Mouse (Mus musculus) olfactory bulb, adult 2 months (tissue): ENCODE data around the gene Csnk1g1. TPM values are rescaled to one million over a fixed set of nuclear protein-coding genes. Genes with fewer than 3 reads are reported as not detected.

Experiments used
- H3K27ac ChIP-seq: fragments of 200-500 bp; 2 replicates; pipeline ENCODE4 v1.5.1; 2012; ENCODE audit warnings: low read depth, low read length; ENCODE audit not compliant: insufficient read depth
- H3K4me1 ChIP-seq: fragments of 200-500 bp; 2 replicates; pipeline ENCODE4 v1.6.1; 2012; ENCODE audit warnings: low read length; ENCODE audit not compliant: control insufficient read depth, insufficient read depth
- H3K4me3 ChIP-seq: fragments of 200-500 bp; 2 replicates; pipeline ENCODE4 v1.5.1; 2012; ENCODE audit warnings: mild to moderate bottlenecking, low read depth, low read length, moderate library complexity; ENCODE audit not compliant: insufficient read depth
- CTCF ChIP-seq: fragments of 200-500 bp; IDR thresholded peaks from 2 replicates; pipeline ENCODE4 v1.5.1; 2012; ENCODE audit warnings: low read depth, mild to moderate bottlenecking, low read length, moderate library complexity; ENCODE audit not compliant: insufficient read depth
- POLR2A ChIP-seq: fragments of 200-500 bp; IDR thresholded peaks from 2 replicates; pipeline ENCODE4 v1.6.1; 2012; ENCODE audit warnings: mild to moderate bottlenecking, low read depth, low read length, moderate library complexity; ENCODE audit not compliant: insufficient read depth
- WGBS: fragments of 180-500 bp; shearing (Covaris S2); methylation state at CpG from one replicate; pipeline ENCODE4 v1.1.7; 2018; 5-methylcytosine and 5-hydroxymethylcytosine counted together
- polyA plus RNA-seq: library from polyadenylated mRNA; stranded (reverse); fragments of >200 nt; gene quantifications from 2 replicates; pipeline ENCODE4 v1.2.4, GENCODE M21; 2012; ENCODE audit warnings: low replicate concordance; ENCODE audit not compliant: missing spikeins, insufficient read depth, insufficient read length

Csnk1g1 gene
- polyA plus RNA-seq, 1 experiment = not detected

DNA sequence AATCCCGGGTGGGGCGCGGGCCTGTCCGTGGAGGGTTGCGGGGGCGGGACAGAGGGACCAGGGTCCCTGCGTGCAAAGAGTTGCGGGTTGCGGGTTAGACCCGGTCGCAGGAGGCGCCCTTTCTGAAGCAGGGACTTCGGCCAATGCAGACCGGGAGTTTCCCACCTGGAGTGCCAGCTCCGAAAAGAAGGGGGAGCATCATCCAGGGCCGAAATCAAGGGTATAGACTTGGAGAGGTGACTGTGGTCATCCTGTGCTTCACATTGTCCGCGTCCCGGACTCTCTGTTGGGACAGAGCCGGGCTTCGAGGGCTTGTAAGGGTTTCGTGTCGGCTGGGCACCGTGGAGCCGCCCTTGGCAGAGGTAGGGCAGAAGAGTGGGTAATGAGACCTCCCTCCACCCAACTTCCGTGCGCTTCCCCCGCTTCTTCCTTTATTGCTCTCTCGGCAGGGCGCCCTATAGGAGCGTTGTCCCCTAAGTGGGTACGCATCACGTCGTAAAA, 627 bp downstream of the Csnk1g1 start:
- Histone ChIP-seq H3K27ac (no peak overlapping the region), H3K4me3 (peak overlapping the region; percentile 85), H3K4me1 (no peaks in the 10 kb centered on the region)
- TF ChIP-seq POLR2A = no peak
- WGBS = under 1% methylated on average over 34 of the region's 34 CpGs

- TF ChIP-seq CTCF (no peak), POLR2A (no peak)
- 2% methylated on average over 4 of the region's 4 CpGs for WGBS
- Histone ChIP-seq H3K4me3 (peak overlapping the region; percentile 85), H3K4me1 (no peaks in the 10 kb centered on the region), H3K27ac (no peak overlapping the region)
Observed at GRCm38 (mm10) chr9:65909837-65910236, 1.1 kb downstream of the Csnk1g1 start.

DNA sequence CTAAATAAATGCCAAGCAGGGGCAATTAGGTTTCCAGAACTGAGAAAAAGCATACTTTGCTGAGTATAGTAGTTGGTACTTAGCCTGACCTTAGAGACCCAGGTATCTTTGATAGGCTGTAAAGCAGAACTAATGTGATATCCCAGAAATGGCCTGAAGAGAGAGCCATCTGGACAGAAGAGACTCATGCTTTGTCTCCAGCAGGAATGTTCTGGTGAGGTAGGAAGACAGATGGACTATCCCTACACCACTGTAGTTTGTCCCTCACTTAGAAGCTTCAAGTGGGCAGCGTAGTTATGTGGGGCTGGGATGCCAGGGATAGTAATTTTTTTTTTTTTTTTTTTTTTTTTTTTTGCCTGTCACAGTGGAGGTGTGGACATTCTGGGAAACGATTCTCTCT, 5.3 kb downstream of the Csnk1g1 start:
- Histone ChIP-seq H3K4me1 (no peaks in the 10 kb centered on the region), H3K4me3 (no peak overlapping the region), H3K27ac (no peak overlapping the region)
- WGBS = 80% methylated on average over 2 of the region's 2 CpGs
- TF ChIP-seq CTCF = no peak
- no peak for TF ChIP-seq POLR2A

DNA sequence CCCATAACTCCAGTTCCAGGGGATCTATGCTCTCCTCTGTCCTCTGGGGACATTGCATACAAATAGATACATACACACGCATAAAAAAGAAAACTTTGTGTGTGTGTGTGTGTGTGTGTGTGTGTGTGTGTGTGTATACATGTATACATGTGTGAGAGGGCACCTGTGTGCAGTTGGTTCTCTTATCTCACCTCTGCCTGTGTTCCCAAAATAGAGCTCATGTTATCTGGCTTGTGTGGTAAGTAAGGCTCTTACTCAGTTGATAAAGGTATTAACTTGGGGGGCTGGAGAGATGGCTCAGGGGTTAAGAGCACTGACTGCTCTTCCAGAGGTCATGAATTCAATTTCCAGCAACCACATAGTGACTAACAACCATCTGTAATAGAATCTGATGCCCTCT, 8.3 kb downstream of the Csnk1g1 start:
- H3K4me3 ChIP-seq = no peak overlapping the region
- H3K4me1 ChIP-seq = no peaks in the 10 kb centered on the region
- no peak overlapping the region for H3K27ac ChIP-seq
- WGBS = 86% methylated on average over 1 of the region's 1 CpGs
- TF ChIP-seq POLR2A (no peak), CTCF (no peak)

DNA sequence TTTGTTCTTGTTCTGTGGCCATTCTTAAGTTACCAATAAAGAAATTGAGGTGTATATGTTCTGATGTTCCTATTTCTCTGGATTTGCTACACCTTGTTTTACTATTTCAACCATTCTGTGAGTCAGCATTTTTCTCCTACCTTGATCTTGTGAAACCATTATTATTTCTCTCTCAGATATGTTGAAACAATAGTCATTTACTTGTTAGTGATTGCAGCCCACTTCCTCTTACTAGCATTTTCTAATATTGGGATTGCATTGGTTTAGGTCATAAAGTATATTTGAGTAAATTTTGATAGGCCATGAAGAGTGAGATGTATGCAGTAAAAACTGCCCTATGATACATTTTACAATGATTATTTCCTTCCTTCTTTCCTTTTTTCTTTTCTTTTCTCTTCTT, 19.7 kb downstream of the Csnk1g1 start:
- TF ChIP-seq CTCF (no peak), POLR2A (no peak)
- Histone ChIP-seq H3K27ac (no peak overlapping the region), H3K4me1 (no peaks in the 10 kb centered on the region), H3K4me3 (no peak overlapping the region)

GRCm38 (mm10) chr9:65929826-65930225, 21.1 kb downstream of the Csnk1g1 start:
- no peak for TF ChIP-seq CTCF
- TF ChIP-seq POLR2A = no peak
- Histone ChIP-seq H3K4me1 (no peaks in the 10 kb centered on the region), H3K27ac (no peak overlapping the region), H3K4me3 (no peak overlapping the region)

DNA sequence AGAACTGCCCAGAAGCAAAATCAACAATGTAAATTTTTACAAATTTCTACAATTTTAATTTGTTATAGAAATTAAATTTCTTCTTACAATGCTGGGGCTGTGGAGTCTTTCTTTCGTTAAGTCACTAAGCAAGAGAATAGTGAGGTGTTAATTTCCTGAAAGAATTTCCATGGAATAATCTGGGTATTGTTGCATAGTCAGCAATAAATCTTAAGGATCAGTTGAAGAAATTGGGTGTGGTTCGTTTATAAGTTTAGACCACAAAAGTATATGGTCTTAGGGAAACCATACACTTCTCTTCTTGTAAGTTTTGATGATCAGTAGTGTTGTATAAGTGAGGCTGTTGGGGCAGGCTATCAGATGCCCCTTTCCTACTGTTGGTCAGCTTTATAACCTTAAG, 28.8 kb downstream of the Csnk1g1 start:
- Histone ChIP-seq H3K4me1 (no peaks in the 10 kb centered on the region), H3K4me3 (no peak overlapping the region), H3K27ac (no peak overlapping the region)
- no peak for TF ChIP-seq CTCF
- TF ChIP-seq POLR2A = no peak
- WGBS = 95% methylated on average over 2 of the region's 2 CpGs

GRCm38 (mm10) chr9:65951082-65951587, 42.4 kb downstream of the Csnk1g1 start:
- TF ChIP-seq CTCF = no peak
- no peak for TF ChIP-seq POLR2A
- H3K4me3 ChIP-seq = no peak overlapping the region
- 91% methylated on average over 3 of the region's 3 CpGs for WGBS
- no peak overlapping the region for H3K27ac ChIP-seq
- H3K4me1 ChIP-seq = no peaks in the 10 kb centered on the region

DNA sequence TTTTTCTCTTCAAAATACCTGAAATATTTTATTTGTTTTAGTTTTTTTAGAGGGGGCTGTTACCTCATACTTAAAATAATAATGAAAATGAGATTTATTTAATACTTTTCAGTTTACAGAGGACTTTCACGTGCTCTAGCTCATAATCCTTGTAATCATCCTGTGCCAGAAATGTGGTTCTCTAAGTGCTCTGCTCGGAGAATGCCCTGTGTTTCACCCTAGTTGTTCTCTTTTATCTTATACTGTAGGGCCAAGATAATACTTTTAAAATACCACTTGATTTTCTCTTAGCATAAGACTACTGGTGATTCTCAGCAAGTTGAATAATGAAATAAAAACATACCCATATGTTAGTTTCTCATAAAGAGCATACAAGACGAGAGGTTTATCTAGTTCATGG, 61.3 kb downstream of the Csnk1g1 start:
- TF ChIP-seq CTCF = no peak
- TF ChIP-seq POLR2A = no peak
- no peaks in the 10 kb centered on the region for H3K4me1 ChIP-seq
- 86% methylated on average over 3 of the region's 3 CpGs for WGBS
- no peak overlapping the region for H3K27ac ChIP-seq
- no peak overlapping the region for H3K4me3 ChIP-seq

GRCm38 (mm10) chr9:65973206-65973605, 64.5 kb downstream of the Csnk1g1 start:
- 50% methylated on average over 2 of the region's 2 CpGs for WGBS
- H3K4me3 ChIP-seq = no peak overlapping the region
- H3K27ac ChIP-seq = no peak overlapping the region
- H3K4me1 ChIP-seq = no peaks in the 10 kb centered on the region
- TF ChIP-seq CTCF (no peak), POLR2A (no peak)
